Mouse (Mus musculus) testis, adult 2 months (tissue): Measurements from ENCODE around the gene Olfr547.

Experiments used
- CTCF ChIP-seq: fragments of 200-500 bp; IDR thresholded peaks from 2 replicates; pipeline ENCODE4 v1.5.1; 2012; ENCODE audit warnings: low read depth, mild to moderate bottlenecking, inconsistent platforms, low read length, moderate library complexity; ENCODE audit not compliant: control insufficient read depth, insufficient read depth, insufficient replicate concordance
- POLR2A ChIP-seq: fragments of 200-500 bp; IDR thresholded peaks from 2 replicates; pipeline ENCODE4 v1.6.1; 2012; ENCODE audit warnings: low read depth, mild to moderate bottlenecking, inconsistent platforms, low read length, moderate library complexity; ENCODE audit not compliant: control insufficient read depth

DNA sequence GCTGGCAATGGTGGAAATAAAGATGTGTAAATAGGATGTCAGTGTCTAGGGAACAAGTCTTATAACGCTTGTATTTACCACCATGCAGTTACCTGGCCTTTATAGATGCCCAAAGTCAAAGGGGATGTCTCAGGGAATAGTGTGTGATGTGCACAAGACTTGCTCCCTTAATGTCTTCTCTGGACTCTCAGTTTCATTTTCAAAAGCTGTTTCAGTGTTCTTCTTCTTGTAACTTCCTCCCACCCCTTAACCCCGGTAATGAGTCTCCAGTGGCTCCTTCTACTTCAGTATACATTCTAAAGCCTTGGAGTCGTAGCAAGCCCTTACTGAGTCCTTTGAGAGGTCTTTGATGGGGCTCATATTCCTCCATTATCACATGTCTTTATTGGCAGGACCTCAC is 18.7 kb downstream of the Olfr547 start:
- no peak for TF ChIP-seq POLR2A
- TF ChIP-seq CTCF = no peak
